8 mouse cellular contexts compared by ENCODE assay signal in the genomic region with DNA sequence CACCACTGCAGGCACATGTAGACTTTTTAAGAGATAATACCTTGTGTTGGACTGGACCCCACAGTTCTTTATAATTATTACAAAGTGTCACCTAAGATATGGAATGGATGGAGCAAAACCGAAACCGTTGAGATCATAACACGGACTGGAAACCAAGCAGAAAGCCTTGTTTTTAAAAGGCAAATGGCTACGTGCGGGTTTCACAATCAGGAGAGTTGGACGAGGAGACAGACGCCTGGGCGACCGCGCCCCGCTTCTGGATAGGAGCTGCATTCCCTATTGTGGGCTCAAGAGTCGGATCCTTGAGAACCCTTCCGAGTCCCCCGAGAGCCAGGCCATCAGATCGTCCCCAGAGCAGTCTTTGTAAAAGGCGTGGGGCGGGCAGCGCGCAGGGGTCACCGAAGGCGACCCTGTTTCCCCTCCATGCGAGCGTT. TPM values are rescaled to one million over a fixed set of nuclear protein-coding genes. Genes with fewer than 3 reads are reported as not detected.
A peak's percentile ranks its signal among the peaks of the same experiment; 100 is the strongest.
DNase-seq lines count a peak whose midpoint lies in the region; ATAC-seq lines count a peak whose summit lies in the region.

No protein-coding gene starts in this region.

- peak; percentile 27 for ATAC-seq in heart, embryonic 13.5 days (ENCODE audit: extremely low read depth, insufficient number of reproducible peaks, low FRiP score, low TSS enrichment)
- peak; percentile 4 for ATAC-seq in CD4-positive, CD25-positive, alpha-beta regulatory T cell, adult 4 months
- ATAC-seq in embryonic facial prominence, embryonic 12.5 days (ENCODE audit: insufficient number of reproducible peaks, insufficient read depth, low FRiP score, low TSS enrichment) = no peak; the same call in 1 of the 2 replicates
- peak; percentile 77 for ATAC-seq in neural tube, embryonic 13.5 days (ENCODE audit: low read depth)

- H3K4me2 ChIP-seq in heart, embryonic 13.5 days = peak overlapping the region; percentile 84
- H3K4me2 ChIP-seq in embryonic facial prominence, embryonic 12.5 days (replicated peaks) = peak overlapping the region; percentile 76
- peak overlapping the region; percentile 79 for H3K4me2 ChIP-seq in neural tube, embryonic 13.5 days

- peak overlapping the region; percentile 98 for H3K9ac ChIP-seq in heart, embryonic 13.5 days
- H3K9ac ChIP-seq in embryonic facial prominence, embryonic 12.5 days = peak overlapping the region; percentile 88
- H3K9ac ChIP-seq in neural tube, embryonic 13.5 days = peak overlapping the region; percentile 94

- no peaks in the 10 kb centered on the region for H3K27me3 ChIP-seq in heart, embryonic 13.5 days (replicated peaks)
- no peaks in the 10 kb centered on the region for H3K27me3 ChIP-seq in embryonic facial prominence, embryonic 12.5 days
- no peaks in the 10 kb centered on the region for H3K27me3 ChIP-seq in limb, embryonic 10.5 days (ENCODE audit: low read depth, poor library complexity, severe bottlenecking)
- H3K27me3 ChIP-seq in neural tube, embryonic 13.5 days = no peaks in the 10 kb centered on the region

- peak overlapping the region; percentile 94 for H3K27ac ChIP-seq in heart, embryonic 13.5 days (replicated peaks)
- H3K27ac ChIP-seq in embryonic facial prominence, embryonic 12.5 days = peak overlapping the region; percentile 94
- peak overlapping the region; percentile 98 for H3K27ac ChIP-seq in limb, embryonic 10.5 days
- H3K27ac ChIP-seq in neural tube, embryonic 13.5 days (replicated peaks) = peak overlapping the region; percentile 91

- WGBS in heart, embryonic 13.5 days = under 1% methylated on average over 23 of the region's 23 CpGs
- WGBS in embryonic facial prominence, embryonic 12.5 days = under 1% methylated on average over 23 of the region's 23 CpGs
- under 1% methylated on average over 23 of the region's 23 CpGs for WGBS in limb, embryonic 10.5 days
- WGBS in neural tube, embryonic 13.5 days = under 1% methylated on average over 23 of the region's 23 CpGs

- H3K9me3 ChIP-seq in heart, embryonic 13.5 days = no peaks in the 10 kb centered on the region
- no peaks in the 10 kb centered on the region for H3K9me3 ChIP-seq in embryonic facial prominence, embryonic 12.5 days
- H3K9me3 ChIP-seq in limb, embryonic 10.5 days (replicated peaks) = no peaks in the 10 kb centered on the region
- no peaks in the 10 kb centered on the region for H3K9me3 ChIP-seq in neural tube, embryonic 13.5 days

- H3K36me3 ChIP-seq in heart, embryonic 13.5 days = peaks cover 21% of the 10 kb centered on the region
- H3K36me3 ChIP-seq in embryonic facial prominence, embryonic 12.5 days = peaks cover 3% of the 10 kb centered on the region; the same call in 1 of the 2 replicates
- peaks cover 26% of the 10 kb centered on the region for H3K36me3 ChIP-seq in limb, embryonic 10.5 days
- H3K36me3 ChIP-seq in neural tube, embryonic 13.5 days = peaks cover 5% of the 10 kb centered on the region; the same call in 1 of the 2 replicates

- no peak for DNase-seq in heart, postnatal 4 days
- no peak for DNase-seq in limb, embryonic 10.5 days (ENCODE audit: low spot score)
- DNase-seq in right cerebral cortex, adult 18-20 months = no peak
- no peak for DNase-seq in embryo, embryonic 11 days

- H3K4me1 ChIP-seq in heart, embryonic 13.5 days = peaks cover 54% of the 10 kb centered on the region
- peaks cover 11% of the 10 kb centered on the region for H3K4me1 ChIP-seq in embryonic facial prominence, embryonic 12.5 days
- peaks cover 19% of the 10 kb centered on the region for H3K4me1 ChIP-seq in limb, embryonic 10.5 days
- H3K4me1 ChIP-seq in neural tube, embryonic 13.5 days (replicated peaks) = peaks cover 22% of the 10 kb centered on the region

- H3K4me3 ChIP-seq in heart, embryonic 13.5 days = peak overlapping the region; percentile 95
- H3K4me3 ChIP-seq in embryonic facial prominence, embryonic 12.5 days = peak overlapping the region; percentile 91
- H3K4me3 ChIP-seq in limb, embryonic 10.5 days = peak overlapping the region; percentile 98
- H3K4me3 ChIP-seq in neural tube, embryonic 13.5 days = peak overlapping the region; percentile 93

RNA-seq across cellular contexts. Expression of a gene that starts 0.6 kb away (rescaled TPM):
- 19.4 and 22.0 TPM in 2 replicates for polyA plus RNA-seq in heart, embryonic 13.5 days (2015; fragmentation: Nextera tagmentation; extraction: Ambion mirVana)
- 10 to 100 TPM; 24.1 to 24.6 TPM for total RNA-seq in heart, postnatal 4 days (2021)
- polyA plus RNA-seq in CD4-positive, CD25-positive, alpha-beta regulatory T cell, adult 4 months (2017; shearing (Covaris generic)) = 10 to 100 TPM; 16.2 to 19.4 TPM
- 32.2 and 33.9 TPM in 2 replicates for polyA plus RNA-seq in embryonic facial prominence, embryonic 12.5 days (2016; fragmentation: Nextera tagmentation; extraction: Ambion mirVana)
- polyA plus RNA-seq in limb, embryonic 10.5 days (2016; fragmentation: Nextera tagmentation; extraction: Ambion mirVana) = 33.7 and 35.7 TPM in 2 replicates
- polyA plus RNA-seq in neural tube, embryonic 13.5 days (2015; fragmentation: Nextera tagmentation; extraction: Ambion mirVana) = 32.0 and 36.5 TPM in 2 replicates

RNA-seq across cellular contexts. Expression of a gene that starts 17.1 kb away (rescaled TPM):
- 7.3 and 7.9 TPM in 2 replicates for polyA plus RNA-seq in heart, embryonic 13.5 days (2015; fragmentation: Nextera tagmentation; extraction: Ambion mirVana)
- total RNA-seq in heart, postnatal 4 days (2021) = 1 to 10 TPM; 8.3 to 9.9 TPM
- 10 to 100 TPM; 17.7 to 18.8 TPM for polyA plus RNA-seq in CD4-positive, CD25-positive, alpha-beta regulatory T cell, adult 4 months (2017; shearing (Covaris generic))
- 9.9 and 11.2 TPM in 2 replicates for polyA plus RNA-seq in embryonic facial prominence, embryonic 12.5 days (2016; fragmentation: Nextera tagmentation; extraction: Ambion mirVana)
- 8.3 and 8.8 TPM in 2 replicates for polyA plus RNA-seq in limb, embryonic 10.5 days (2016; fragmentation: Nextera tagmentation; extraction: Ambion mirVana)
- polyA plus RNA-seq in neural tube, embryonic 13.5 days (2015; fragmentation: Nextera tagmentation; extraction: Ambion mirVana) = 11.6 and 13.0 TPM in 2 replicates
